Mouse (Mus musculus): Measurements from ENCODE around the gene Fance.

DNA sequence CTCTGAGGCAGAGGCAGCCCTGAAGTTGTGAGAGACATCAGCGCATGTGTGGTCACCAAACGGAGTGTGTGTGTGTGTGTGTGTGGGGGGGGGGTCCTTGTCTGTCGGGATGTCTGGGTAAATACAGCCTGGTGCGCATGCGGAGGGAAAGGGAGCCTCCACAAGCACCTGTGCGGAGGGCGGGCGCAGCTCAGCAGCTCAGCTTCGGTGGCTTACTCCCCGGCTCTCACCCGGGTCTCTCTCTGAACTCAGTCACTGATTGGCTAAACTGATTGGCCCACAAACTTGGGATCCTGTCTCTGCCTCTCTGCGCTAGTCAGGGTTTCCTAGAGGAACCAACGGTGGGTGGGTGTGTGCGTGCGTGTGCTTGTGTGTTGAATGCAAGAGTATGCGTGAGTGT is 61.2 kb downstream of the Fance start:
- TF ChIP-seq CTCF (IDR thresholded peaks at IDR 0.05; ENCODE audit: low read depth, low read length) (no peak), POLR2A (IDR thresholded peaks at IDR 0.05; ENCODE audit: borderline replicate concordance, low read depth, low read length) (no peak)
